Mouse (Mus musculus) brain, embryonic 14.5 days (tissue): Measurements from ENCODE around the gene Gm43552.

Experiments
- CTCF ChIP-seq: fragments of 200-500 bp; IDR thresholded peaks from 2 replicates; pipeline ENCODE4 v1.5.1; 2012; ENCODE audit warnings: inconsistent platforms, mild to moderate bottlenecking, moderate library complexity, borderline replicate concordance; ENCODE audit not compliant: insufficient read depth, insufficient read length; ENCODE audit errors: extremely low read depth
- POLR2A ChIP-seq: fragments of 200-500 bp; IDR thresholded peaks from 2 replicates; pipeline ENCODE4 v1.6.1; 2012; ENCODE audit warnings: mild to moderate bottlenecking, inconsistent platforms, borderline replicate concordance; ENCODE audit not compliant: poor library complexity, insufficient read depth, insufficient read length, severe bottlenecking; ENCODE audit errors: extremely low read depth

- no peak for TF ChIP-seq POLR2A
- TF ChIP-seq CTCF: no peak
Observed at GRCm38 (mm10) chr5:65434471-65435362, 57.9 kb downstream of the Gm43552 start.
